ENCODE assay signal across 17 mouse cellular contexts in genomic region chr13:68749370-68749769, GRCm38 (mm10).
DNase-seq lines count a peak whose midpoint lies in the region; ATAC-seq and TF ChIP-seq lines count a peak whose summit lies in the region.
"Had no signal": no experiment of that assay in that cellular context is flagged by ENCODE, and none has a peak within 500 bp of the region (broad histone marks: within the 10 kb centered on the region; RNA-seq: fewer than 3 reads in every experiment).

No protein-coding gene starts in this region.

- no peak for TF ChIP-seq POLR2A in embryonic fibroblast, embryonic 13.5 days (IDR thresholded peaks at IDR 0.05; ENCODE audit: low read depth, low read length)

- no peak overlapping the region for H3K4me3 ChIP-seq in forebrain, postnatal 0 days (ENCODE audit: low read depth, low read length)
- H3K4me3 ChIP-seq in forebrain, embryonic 10.5 days, result no peak overlapping the region
- H3K4me3 ChIP-seq in layer of hippocampus, adult 2 months, result no peak overlapping the region
- no peak overlapping the region for H3K4me3 ChIP-seq in embryonic facial prominence, embryonic 13.5 days
- no peak overlapping the region for H3K4me3 ChIP-seq in embryonic fibroblast, embryonic 13.5 days (ENCODE audit: insufficient read depth, low read length)
- H3K4me3 ChIP-seq: forebrain, embryonic 12.5 days; hindbrain, embryonic 13.5 days; intestine, embryonic 15.5 days had no signal

- peak; percentile 63; the same call in 1 of the 2 replicates for ATAC-seq in forebrain, postnatal 0 days
- no peak for ATAC-seq in embryonic facial prominence, embryonic 13.5 days (ENCODE audit: insufficient number of reproducible peaks, insufficient read depth, low FRiP score, low TSS enrichment, low read depth)
- ATAC-seq: activated CD4-positive, CD25-positive, alpha-beta regulatory T cell, adult 4 months; intestine, embryonic 15.5 days; Patski had no signal

- H3K27ac ChIP-seq in forebrain, postnatal 0 days (ENCODE audit: low read depth, low read length), result no peak overlapping the region
- H3K27ac ChIP-seq in forebrain, embryonic 10.5 days, result no peak overlapping the region
- H3K27ac ChIP-seq in layer of hippocampus, adult 2 months, result peak overlapping the region; percentile 83
- peak overlapping the region; percentile 83 for H3K27ac ChIP-seq in embryonic facial prominence, embryonic 13.5 days
- H3K27ac ChIP-seq in embryonic fibroblast, embryonic 13.5 days (ENCODE audit: insufficient read depth, low read length), result peak overlapping the region; percentile 81
- H3K27ac ChIP-seq: forebrain, embryonic 12.5 days; hindbrain, embryonic 13.5 days; intestine, embryonic 15.5 days had no signal

- H3K9me3 ChIP-seq in forebrain, postnatal 0 days (ENCODE audit: low read length), result no peaks in the 10 kb centered on the region
- no peaks in the 10 kb centered on the region for H3K9me3 ChIP-seq in forebrain, embryonic 10.5 days
- no peaks in the 10 kb centered on the region for H3K9me3 ChIP-seq in embryonic facial prominence, embryonic 13.5 days
- H3K9me3 ChIP-seq: forebrain, embryonic 12.5 days; hindbrain, embryonic 13.5 days; intestine, embryonic 15.5 days had no signal

- H3K27me3 ChIP-seq in forebrain, postnatal 0 days (ENCODE audit: insufficient read depth, low read length), result no peaks in the 10 kb centered on the region
- no peaks in the 10 kb centered on the region for H3K27me3 ChIP-seq in forebrain, embryonic 10.5 days (ENCODE audit: poor library complexity, severe bottlenecking)
- H3K27me3 ChIP-seq in embryonic facial prominence, embryonic 13.5 days, result no peaks in the 10 kb centered on the region
- H3K27me3 ChIP-seq: CH12.LX; forebrain, embryonic 12.5 days; hindbrain, embryonic 13.5 days; intestine, embryonic 15.5 days; Patski had no signal

- DNase-seq in forebrain, postnatal 0 days, result peak; percentile 3
- no peak for DNase-seq in forebrain, embryonic 10.5 days (ENCODE audit: extremely low spot score, low spot score)
- no peak for DNase-seq in layer of hippocampus, adult 2 months (ENCODE audit: low spot score in 2 of 2)
- no peak for DNase-seq in layer of hippocampus, postnatal 10 days (ENCODE audit: low spot score in 2 of 2)
- DNase-seq in kidney, postnatal 36 days, result no peak
- DNase-seq: adrenal gland, postnatal 14 days; cerebellum, adult 18-20 months; heart, postnatal 4 days; kidney, adult 18-20 months had no signal

- WGBS in forebrain, postnatal 0 days, result 78% methylated on average over 2 of the region's 2 CpGs
- 89% methylated on average over 2 of the region's 2 CpGs for WGBS in forebrain, embryonic 10.5 days
- WGBS in embryonic facial prominence, embryonic 13.5 days, result 65% methylated on average over 2 of the region's 2 CpGs

- H3K4me1 ChIP-seq in forebrain, postnatal 0 days (ENCODE audit: insufficient read depth), result no peaks in the 10 kb centered on the region
- H3K4me1 ChIP-seq in forebrain, embryonic 10.5 days, result no peaks in the 10 kb centered on the region
- peaks cover 14% of the 10 kb centered on the region for H3K4me1 ChIP-seq in embryonic facial prominence, embryonic 13.5 days
- no peaks in the 10 kb centered on the region; the same call in 1 of the 2 replicates for H3K4me1 ChIP-seq in embryonic fibroblast, embryonic 13.5 days (ENCODE audit: control insufficient read depth, insufficient read depth, low read length)
- H3K4me1 ChIP-seq: forebrain, embryonic 12.5 days; hindbrain, embryonic 13.5 days; intestine, embryonic 15.5 days had no signal

- H3K36me3 ChIP-seq in forebrain, postnatal 0 days (ENCODE audit: insufficient read depth), result no peaks in the 10 kb centered on the region
- H3K36me3 ChIP-seq in forebrain, embryonic 10.5 days (replicated peaks), result no peaks in the 10 kb centered on the region
- no peaks in the 10 kb centered on the region for H3K36me3 ChIP-seq in embryonic facial prominence, embryonic 13.5 days
- H3K36me3 ChIP-seq: forebrain, embryonic 12.5 days; hindbrain, embryonic 13.5 days; intestine, embryonic 15.5 days had no signal

- TF ChIP-seq CTCF in forebrain, postnatal 0 days (IDR thresholded peaks at IDR 0.05; ENCODE audit: low read depth), result no peak
- no peak for TF ChIP-seq CTCF in layer of hippocampus, adult 2 months (conservative IDR thresholded peaks at IDR 0.05)
- no peak for TF ChIP-seq CTCF in embryonic fibroblast, embryonic 13.5 days (IDR thresholded peaks at IDR 0.05; ENCODE audit: borderline replicate concordance, insufficient read depth, low read length)

- H3K9ac ChIP-seq in forebrain, postnatal 0 days, result no peak overlapping the region
- no peak overlapping the region for H3K9ac ChIP-seq in embryonic facial prominence, embryonic 13.5 days
- H3K9ac ChIP-seq: forebrain, embryonic 12.5 days; hindbrain, embryonic 13.5 days; intestine, embryonic 15.5 days had no signal

- H3K4me2 ChIP-seq in forebrain, postnatal 0 days (ENCODE audit: low read depth), result no peak overlapping the region
- peak overlapping the region; percentile 24; the same call in 1 of the 2 replicates for H3K4me2 ChIP-seq in embryonic facial prominence, embryonic 13.5 days
- H3K4me2 ChIP-seq: forebrain, embryonic 12.5 days; hindbrain, embryonic 13.5 days; intestine, embryonic 15.5 days had no signal

Comparison
In these comparisons a context has a peak if more than half of its experiments do, and no peak if none do; other contexts are left out.
1. H3K27ac ChIP-seq: peak in layer of hippocampus, adult 2 months (single experiment), embryonic facial prominence, embryonic 13.5 days (single experiment) and embryonic fibroblast, embryonic 13.5 days (single experiment); none in forebrain, postnatal 0 days (single experiment) and forebrain, embryonic 10.5 days (single experiment).